Mouse (Mus musculus) myocyte (in vitro differentiated cells): ENCODE measurements around the gene Calr3.

Experiments
- MAX ChIP-seq: IDR thresholded peaks from one replicate; pipeline ENCODE4 v1.6.1; 2011; ENCODE audit warnings: low read depth, mild to moderate bottlenecking, control low read depth
- MYOG ChIP-seq, 3 experiments: IDR thresholded peaks; one replicate each; pipeline ENCODE4 v1.6.1; 2011; ENCODE audit warnings: control low read depth in 2 of 3, low read depth in 2 of 3, mild to moderate bottlenecking in 2 of 3; ENCODE audit not compliant: insufficient read length in 2 of 3, control insufficient read depth in 1 of 3, insufficient read depth in 1 of 3
- POLR2A ChIP-seq: IDR thresholded peaks from one replicate; pipeline ENCODE4 v1.6.1; 2011; ENCODE audit warnings: low read depth, mild to moderate bottlenecking, control low read depth, moderate library complexity; ENCODE audit not compliant: insufficient read length
- USF1 ChIP-seq: IDR thresholded peaks from one replicate; pipeline ENCODE4 v1.6.1; 2011; ENCODE audit warnings: low read depth, mild to moderate bottlenecking, control low read depth, moderate library complexity

DNA sequence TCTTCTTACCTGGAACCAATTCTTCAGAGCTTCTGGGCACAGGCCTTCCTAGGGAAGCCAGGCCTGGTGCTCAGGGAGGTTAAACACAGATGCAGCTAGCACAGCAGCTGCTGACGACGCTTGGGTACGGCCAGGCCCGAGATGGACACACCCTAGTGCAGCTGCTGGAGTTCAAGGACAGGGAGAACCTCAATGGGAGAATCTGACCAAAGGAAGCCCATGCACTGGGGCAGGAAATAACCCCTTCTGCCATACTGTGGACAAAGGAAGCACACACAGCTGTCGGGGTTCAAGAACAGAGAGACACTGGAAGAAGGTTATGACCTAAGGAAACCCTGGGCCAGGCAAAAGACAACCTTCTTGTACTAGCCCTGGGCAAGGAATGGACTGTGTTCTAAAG lies 68.5 kb downstream of the Calr3 start:
- TF ChIP-seq POLR2A (no peak), USF1 (no peak), MAX (no peak), MYOG (IDR thresholded peaks at IDR 0.05; ENCODE audit: control insufficient read depth in 1 of 3, insufficient read depth in 1 of 3, insufficient read length in 2 of 3, low read depth in 2 of 3) (peak in 2 of 3 experiments; percentile 69 to 85)
